Mouse (Mus musculus): ENCODE measurements around the gene Gm28308. TPM values are rescaled to one million over a fixed set of nuclear protein-coding genes. Genes with fewer than 3 reads are reported as not detected.

Gm28308 gene
- total and polyA plus RNA-seq, 3 experiments, result not detected

- no peaks in the 10 kb centered on the region for H3K36me3 ChIP-seq (replicated peaks in 1 of 2; ENCODE audit: control insufficient read depth in 1 of 2, insufficient read depth in 1 of 2, low read length in 1 of 2)
- TF ChIP-seq POLR2AphosphoS2 (IDR thresholded peaks at IDR 0.05; ENCODE audit: low read depth, low read length) (no peak), HCFC1 (IDR thresholded peaks at IDR 0.05; ENCODE audit: low read depth, low read length) (no peak), TBP (conservative IDR thresholded peaks at IDR 0.05; ENCODE audit: low read depth, low read length) (no peak), SMC3 (IDR thresholded peaks at IDR 0.05; ENCODE audit: low read depth, low read length) (no peak), MAX (IDR thresholded peaks at IDR 0.05; ENCODE audit: low read length) (no peak), MXI1 (IDR thresholded peaks at IDR 0.05; ENCODE audit: low read depth, low read length) (no peak), BHLHE40 (IDR thresholded peaks at IDR 0.05; ENCODE audit: low read depth, low read length) (no peak), TCF12 (IDR thresholded peaks at IDR 0.05; ENCODE audit: low read depth, low read length) (no peak), RAD21 (IDR thresholded peaks at IDR 0.05; ENCODE audit: low read depth, low read length) (no peak), MAFK (IDR thresholded peaks at IDR 0.05; ENCODE audit: insufficient replicate concordance, low read length) (no peak), ZMIZ1 (IDR thresholded peaks at IDR 0.05; ENCODE audit: low read depth, low read length) (no peak), ZNF384 (IDR thresholded peaks at IDR 0.05; ENCODE audit: low read depth, low read length) (no peak), E2F4 (IDR thresholded peaks at IDR 0.05; ENCODE audit: insufficient replicate concordance, low read depth, low read length) (no peak), KAT2A (IDR thresholded peaks at IDR 0.05; ENCODE audit: insufficient replicate concordance, low read length) (no peak), MAZ (IDR thresholded peaks at IDR 0.05; ENCODE audit: low read depth, low read length) (no peak), CTCF (conservative IDR thresholded peaks at IDR 0.05 in 1 of 2, IDR thresholded peaks at IDR 0.05 in 1 of 2; ENCODE audit: low read depth in 2 of 2, low read length in 2 of 2) (no peak), ZC3H11A (IDR thresholded peaks at IDR 0.05; ENCODE audit: low read depth, low read length) (no peak)
- H3K4me2 ChIP-seq (ENCODE audit: insufficient read depth, low read depth, poor library complexity, severe bottlenecking), result no peak overlapping the region
- dilution Hi-C loops (cut with MboI; ENCODE audit: extremely low pct_ligation_motif_present, extremely low pct_unique_long_range_greater_than_20kb, low sequenced_read_pairs) (no loop called here), in situ Hi-C loops (cut with MboI; ENCODE audit: low pct_ligation_motif_present, low pct_unique_long_range_greater_than_20kb, low sequenced_read_pairs) (no loop called here)
- peaks cover 5% of the 10 kb centered on the region for H3K9me3 ChIP-seq (replicated peaks; ENCODE audit: low read length)
- no peak for DNase-seq (ENCODE audit: extremely low read depth)
- H3K27ac ChIP-seq (ENCODE audit: insufficient read depth, low read depth), result no peak overlapping the region
- no peaks in the 10 kb centered on the region for H3K79me2 ChIP-seq (replicated peaks; ENCODE audit: control insufficient read depth, extremely low read depth, insufficient read depth, poor library complexity, severe bottlenecking)
- no peak overlapping the region for H3K9ac ChIP-seq (ENCODE audit: insufficient read depth, low read depth)
- no peaks in the 10 kb centered on the region for H3K27me3 ChIP-seq (replicated peaks)
- H3K4me1 ChIP-seq (ENCODE audit: control insufficient read depth in 1 of 2, insufficient read depth in 2 of 2), result no peaks in the 10 kb centered on the region
- no peak overlapping the region for H3K4me3 ChIP-seq (replicated peaks in 1 of 3; ENCODE audit: low read depth in 2 of 3, low read length in 2 of 3, poor library complexity in 1 of 3)
These were observed 35.3 kb downstream of the Gm28308 start for GRCm38 (mm10) chr6:52177806-52178205.

GRCm38 (mm10) chr6:52177061-52177735 is 35.9 kb downstream of the Gm28308 start, which contains the start of gene 5730596B20Rik:
5730596B20Rik (plus strand) TSS chr6:52177498.
- dilution Hi-C loops (cut with MboI; ENCODE audit: extremely low pct_ligation_motif_present, extremely low pct_unique_long_range_greater_than_20kb, low sequenced_read_pairs) (no loop called here), in situ Hi-C loops (cut with MboI; ENCODE audit: low pct_ligation_motif_present, low pct_unique_long_range_greater_than_20kb, low sequenced_read_pairs) (no loop called here)
- H3K4me3 ChIP-seq (replicated peaks in 1 of 3; ENCODE audit: low read depth in 2 of 3, low read length in 2 of 3, poor library complexity in 1 of 3), result no peak within 1 kb of the TSS
- no peak for DNase-seq (ENCODE audit: extremely low read depth)
- no peak within 1 kb of the TSS for H3K27ac ChIP-seq (ENCODE audit: insufficient read depth, low read depth)
- H3K79me2 ChIP-seq (replicated peaks; ENCODE audit: control insufficient read depth, extremely low read depth, insufficient read depth, poor library complexity, severe bottlenecking), result no peaks in the 10 kb centered on the region
- no peak within 1 kb of the TSS for H3K4me2 ChIP-seq (ENCODE audit: insufficient read depth, low read depth, poor library complexity, severe bottlenecking)
- H3K27me3 ChIP-seq (replicated peaks), result no peaks in the 10 kb centered on the region
- H3K9ac ChIP-seq (ENCODE audit: insufficient read depth, low read depth), result no peak within 1 kb of the TSS
- H3K4me1 ChIP-seq (ENCODE audit: control insufficient read depth in 1 of 2, insufficient read depth in 2 of 2), result no peaks in the 10 kb centered on the region
- H3K9me3 ChIP-seq (replicated peaks; ENCODE audit: low read length), result peaks cover 9% of the 10 kb centered on the region
- H3K36me3 ChIP-seq (replicated peaks in 1 of 2; ENCODE audit: control insufficient read depth in 1 of 2, insufficient read depth in 1 of 2, low read length in 1 of 2), result peaks cover 0 to 3% of the 10 kb centered on the region in 2 experiments
- no peak for TF ChIP-seq NRF1 (IDR thresholded peaks at IDR 0.05; ENCODE audit: low read depth, low read length)
- no peak for TF ChIP-seq MYC (IDR thresholded peaks at IDR 0.05; ENCODE audit: low read depth, low read length)
- no peak for TF ChIP-seq CHD1 (IDR thresholded peaks at IDR 0.05; ENCODE audit: low read depth, low read length)
- no peak for TF ChIP-seq HCFC1 (IDR thresholded peaks at IDR 0.05; ENCODE audit: low read depth, low read length)
- no peak for TF ChIP-seq RCOR1 (conservative IDR thresholded peaks at IDR 0.05; ENCODE audit: low read depth, low read length)
- TF ChIP-seq MXI1 (IDR thresholded peaks at IDR 0.05; ENCODE audit: low read depth, low read length), result no peak
- TF ChIP-seq CHD2 (IDR thresholded peaks at IDR 0.05; ENCODE audit: low read length), result no peak
- TF ChIP-seq JUND (conservative IDR thresholded peaks at IDR 0.05; ENCODE audit: low read depth, low read length), result no peak
- no peak for TF ChIP-seq POLR2AphosphoS2 (IDR thresholded peaks at IDR 0.05; ENCODE audit: low read depth, low read length)
- TF ChIP-seq JUN (IDR thresholded peaks at IDR 0.05; ENCODE audit: insufficient read depth, low read depth, low read length), result no peak
- no peak for TF ChIP-seq ZKSCAN1 (IDR thresholded peaks at IDR 0.05; ENCODE audit: borderline replicate concordance, low read depth, low read length)
- TF ChIP-seq USF2 (conservative IDR thresholded peaks at IDR 0.05; ENCODE audit: low read depth, low read length), result no peak
- no peak for TF ChIP-seq ZC3H11A (IDR thresholded peaks at IDR 0.05; ENCODE audit: low read depth, low read length)
- no peak for TF ChIP-seq BHLHE40 (IDR thresholded peaks at IDR 0.05; ENCODE audit: low read depth, low read length)
- TF ChIP-seq PAX5 (IDR thresholded peaks at IDR 0.05; ENCODE audit: low read length), result no peak
- no peak for TF ChIP-seq ZMIZ1 (IDR thresholded peaks at IDR 0.05; ENCODE audit: low read depth, low read length)
